Comparison of ENCODE assay signal across 8 mouse cellular contexts in the genomic region with DNA sequence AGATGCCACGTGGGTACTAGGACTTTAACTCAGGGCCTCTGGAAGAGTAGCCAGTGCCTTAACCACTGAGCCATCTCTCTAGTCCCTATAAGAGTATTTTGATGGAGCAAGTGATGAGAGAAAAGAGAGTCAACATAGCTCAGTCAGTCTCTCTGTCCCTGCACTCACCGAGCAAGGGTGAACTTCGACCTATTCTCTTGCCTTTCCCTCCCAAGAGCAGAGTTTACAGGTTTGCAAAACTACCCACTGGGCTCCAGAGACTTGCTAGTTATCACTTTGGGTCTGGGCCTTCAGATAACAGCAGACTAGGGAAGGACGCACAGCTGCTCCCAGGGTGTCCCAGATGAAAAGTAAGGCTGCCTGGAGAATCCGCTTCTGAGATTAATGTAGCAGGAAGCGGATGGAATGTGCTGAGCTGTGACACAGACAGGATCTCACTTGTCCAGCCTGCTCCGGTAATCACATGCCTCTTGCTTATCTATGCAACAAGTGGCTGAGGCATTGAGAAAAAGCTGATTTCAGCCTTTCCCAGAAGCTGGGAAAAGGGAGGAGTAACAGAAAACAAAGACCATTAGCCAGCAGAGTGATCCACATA. TPM values are rescaled to one million over a fixed set of nuclear protein-coding genes. Genes with fewer than 3 reads are reported as not detected.
DNase-seq lines count a peak whose midpoint lies in the region; ATAC-seq lines count a peak whose summit lies in the region.

No protein-coding gene starts in this region.

- peak overlapping the region; percentile 15; the same call in 1 of the 2 replicates for H3K9ac ChIP-seq in intestine, embryonic 16.5 days (ENCODE audit: low read depth, low read length)
- no peak overlapping the region for H3K9ac ChIP-seq in liver, embryonic 16.5 days (ENCODE audit: low read depth, low read length)

- 23% methylated on average over 7 of the region's 7 CpGs for WGBS in intestine, embryonic 16.5 days
- WGBS in liver, embryonic 16.5 days (ENCODE audit: insufficient replicate concordance) = 38% methylated on average over 7 of the region's 7 CpGs
- 55% methylated on average over 7 of the region's 7 CpGs for WGBS in forebrain, embryonic 10.5 days

- no peaks in the 10 kb centered on the region for H3K27me3 ChIP-seq in intestine, embryonic 16.5 days (replicated peaks; ENCODE audit: control insufficient read depth, insufficient read depth, low read length)
- H3K27me3 ChIP-seq in liver, embryonic 16.5 days (ENCODE audit: control insufficient read depth, insufficient read depth, low read depth, low read length) = no peaks in the 10 kb centered on the region
- peaks cover 8% of the 10 kb centered on the region; the same call in 1 of the 2 replicates for H3K27me3 ChIP-seq in forebrain, embryonic 10.5 days (ENCODE audit: poor library complexity, severe bottlenecking)

- H3K36me3 ChIP-seq in intestine, embryonic 16.5 days (ENCODE audit: control insufficient read depth, insufficient read depth, low read length) = no peaks in the 10 kb centered on the region
- no peaks in the 10 kb centered on the region for H3K36me3 ChIP-seq in liver, embryonic 16.5 days (ENCODE audit: control insufficient read depth, insufficient read depth)
- H3K36me3 ChIP-seq in forebrain, embryonic 10.5 days (replicated peaks) = no peaks in the 10 kb centered on the region

- H3K4me2 ChIP-seq in intestine, embryonic 16.5 days (ENCODE audit: low read depth, low read length) = 0 out of 2 replicates have a peak overlapping the region, but pooled peaks have one; percentile 2
- H3K4me2 ChIP-seq in liver, embryonic 16.5 days (ENCODE audit: low read depth, low read length) = no peak overlapping the region

- peaks cover 10% of the 10 kb centered on the region for H3K4me1 ChIP-seq in intestine, embryonic 16.5 days (ENCODE audit: control insufficient read depth, insufficient read depth, low read length)
- no peaks in the 10 kb centered on the region; the same call in 1 of the 2 replicates for H3K4me1 ChIP-seq in liver, embryonic 16.5 days (ENCODE audit: control insufficient read depth, low read depth, low read length)
- peaks cover 36% of the 10 kb centered on the region for H3K4me1 ChIP-seq in forebrain, embryonic 10.5 days

- no peaks in the 10 kb centered on the region for H3K9me3 ChIP-seq in intestine, embryonic 16.5 days (ENCODE audit: control insufficient read depth, low read length)
- no peaks in the 10 kb centered on the region for H3K9me3 ChIP-seq in liver, embryonic 16.5 days (replicated peaks; ENCODE audit: control insufficient read depth, low read length)
- no peaks in the 10 kb centered on the region for H3K9me3 ChIP-seq in forebrain, embryonic 10.5 days

- peak; percentile 87 for ATAC-seq in intestine, embryonic 16.5 days
- peak; percentile 72 for ATAC-seq in liver, embryonic 16.5 days (ENCODE audit: low read depth)
- ATAC-seq in cerebellum, adult (ENCODE audit: insufficient number of reproducible peaks, low FRiP score, low TSS enrichment) = no peak

- peak; percentile 12 for DNase-seq in urinary bladder, postnatal 25 days (ENCODE audit: low spot score)
- no peak for DNase-seq in urinary bladder, postnatal 10 days (ENCODE audit: low spot score)
- DNase-seq in thymus, postnatal 36 days = no peak
- no peak for DNase-seq in left cerebral cortex, adult 8-10 months (ENCODE audit: low spot score in 2 of 2)
- DNase-seq in forebrain, embryonic 10.5 days (ENCODE audit: extremely low spot score, low spot score) = no peak

- peak overlapping the region; percentile 69 for H3K27ac ChIP-seq in intestine, embryonic 16.5 days (ENCODE audit: low read length)
- no peak overlapping the region for H3K27ac ChIP-seq in liver, embryonic 16.5 days (ENCODE audit: low read length)
- H3K27ac ChIP-seq in forebrain, embryonic 10.5 days = no peak overlapping the region

- H3K4me3 ChIP-seq in intestine, embryonic 16.5 days (ENCODE audit: low read length) = no peak overlapping the region
- no peak overlapping the region for H3K4me3 ChIP-seq in liver, embryonic 16.5 days (ENCODE audit: low read depth, low read length)
- H3K4me3 ChIP-seq in forebrain, embryonic 10.5 days = no peak overlapping the region

RNA-seq across cellular contexts. Expression of a gene that starts 7.0 kb away (rescaled TPM):
- polyA plus RNA-seq in intestine, embryonic 16.5 days (2015; fragmentation: Nextera tagmentation; extraction: Ambion mirVana) = 174 and 289 TPM in 2 replicates
- polyA plus RNA-seq in liver, embryonic 16.5 days (2015; fragmentation: Nextera tagmentation; extraction: Ambion mirVana) = 6.5 and 7.0 TPM in 2 replicates
- total RNA-seq in left cerebral cortex, adult 8-10 months (2022) = 1 to 10 TPM; 5.1 to 7.2 (median 6.2) TPM
- polyA plus RNA-seq in forebrain, embryonic 10.5 days (2016; fragmentation: Nextera tagmentation; extraction: Ambion mirVana) = 13.3 and 13.5 TPM in 2 replicates

RNA-seq across cellular contexts. Expression of a gene that starts 55.4 kb away (rescaled TPM):
- 15.7 and 18.1 TPM in 2 replicates for polyA plus RNA-seq in intestine, embryonic 16.5 days (2015; fragmentation: Nextera tagmentation; extraction: Ambion mirVana)
- 8.5 and 9.0 TPM in 2 replicates for polyA plus RNA-seq in liver, embryonic 16.5 days (2015; fragmentation: Nextera tagmentation; extraction: Ambion mirVana)
- 100 to 1,000 TPM in 1 of 4 experiments, 10 to 100 TPM in 3; 90.2 to 100 (median 92.8) TPM for total RNA-seq in left cerebral cortex, adult 8-10 months (2022)
- 48.1 and 49.5 TPM in 2 replicates for polyA plus RNA-seq in forebrain, embryonic 10.5 days (2016; fragmentation: Nextera tagmentation; extraction: Ambion mirVana)

Comparison
In these comparisons a context has a peak if more than half of its experiments do, and no peak if none do; other contexts are left out.
1. RNA of a gene that starts 7.0 kb away (polyA plus RNA-seq): 174 to 289 TPM in intestine, embryonic 16.5 days; 13.3 to 13.5 TPM in forebrain, embryonic 10.5 days and 6.5 to 7.0 TPM in liver, embryonic 16.5 days; every median in the first group is over 10 times any median in the second.